Mouse (Mus musculus) telencephalon, adult 2 months (tissue): Measurements from ENCODE around the gene Igf1r.

Experiments
- DNase-seq: peaks from one replicate; pipeline ENCODE4 v3.0.0-alpha.2; 2011; ENCODE audit warnings: low read depth, low spot score

Gene Igf1r

DNA sequence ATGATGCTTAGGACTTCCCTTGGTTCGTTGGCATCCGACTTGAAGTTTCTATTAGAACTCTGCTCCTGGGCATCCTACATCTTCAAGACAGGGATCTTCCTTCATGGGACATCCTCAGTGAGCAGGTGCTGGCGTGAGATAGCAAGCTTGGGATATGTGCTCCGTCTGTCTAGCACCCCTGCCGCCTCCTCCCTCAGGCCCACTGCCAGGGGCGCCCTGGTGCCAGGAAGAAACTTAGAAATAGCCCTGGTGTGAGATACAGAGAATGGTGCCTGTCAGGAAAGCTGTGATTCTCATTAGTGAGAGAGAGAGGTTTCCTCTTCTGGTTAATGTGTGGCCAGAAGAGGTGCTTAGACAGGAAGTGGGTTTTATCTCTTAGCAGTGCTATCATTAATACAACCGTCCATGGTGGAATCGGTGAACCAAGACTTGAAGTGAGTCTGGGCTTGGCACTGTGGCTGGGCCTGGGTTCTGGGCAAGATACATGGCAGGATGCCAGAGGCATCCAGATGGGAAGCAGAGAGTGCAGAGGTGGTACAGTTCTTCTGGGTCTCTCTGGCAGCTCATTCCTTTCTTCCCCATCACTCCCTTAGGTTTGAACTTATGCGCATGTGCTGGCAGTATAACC lies 272.9 kb downstream of the Igf1r start:
- DNase-seq, result no peak

- no peak for DNase-seq
These were observed 274.4 kb downstream of the Igf1r start for GRCm38 (mm10) chr7:68227021-68227420.

DNA sequence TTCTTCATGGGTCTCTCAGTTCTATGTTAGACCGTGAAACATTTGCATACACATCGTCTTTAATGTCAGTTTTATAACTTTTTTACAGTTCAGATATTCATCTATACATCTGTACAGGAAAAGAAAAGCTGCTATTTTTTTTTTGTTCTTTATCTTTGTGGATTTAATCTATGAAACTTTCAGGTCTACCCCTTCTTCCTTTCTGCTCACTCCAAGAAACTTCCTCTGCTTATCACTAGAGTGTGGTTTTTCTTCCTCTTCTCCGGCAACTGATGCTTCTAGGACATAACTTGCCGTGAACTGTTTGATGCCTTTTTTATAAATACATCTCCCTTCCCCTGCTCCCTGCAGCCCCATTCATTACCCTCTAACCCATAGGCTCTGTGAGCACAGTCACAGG lies 275.0 kb downstream of the Igf1r start:
- no peak for DNase-seq

GRCm38 (mm10) chr7:68228491-68228890 lies 275.9 kb downstream of the Igf1r start:
- no peak for DNase-seq

GRCm38 (mm10) chr7:68230831-68231230 lies 278.2 kb downstream of the Igf1r start:
- DNase-seq, result no peak

DNA sequence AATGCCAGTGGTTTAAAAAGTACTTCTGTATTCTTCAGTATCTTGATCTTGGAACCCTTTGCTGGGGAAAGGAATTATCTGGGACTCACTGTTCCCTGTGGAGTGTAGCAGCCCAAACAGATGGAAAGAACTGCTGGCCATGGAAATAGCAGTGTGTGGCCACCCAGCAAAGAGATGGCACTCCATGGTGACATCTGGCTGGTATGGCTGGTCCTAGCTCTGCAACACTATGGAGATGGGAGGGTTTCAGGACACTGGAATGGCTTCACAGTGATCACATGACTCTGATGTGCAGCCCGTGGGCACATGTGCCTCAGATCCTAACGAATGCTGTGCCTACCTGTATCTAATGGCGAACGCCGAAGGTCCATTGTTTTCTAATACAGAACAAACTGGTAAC lies 279.9 kb downstream of the Igf1r start:
- no peak for DNase-seq

- DNase-seq, result no peak
These were observed 281.1 kb downstream of the Igf1r start for GRCm38 (mm10) chr7:68233619-68234223.

GRCm38 (mm10) chr7:68236817-68237216 lies 284.2 kb downstream of the Igf1r start:
- DNase-seq, result no peak

DNA sequence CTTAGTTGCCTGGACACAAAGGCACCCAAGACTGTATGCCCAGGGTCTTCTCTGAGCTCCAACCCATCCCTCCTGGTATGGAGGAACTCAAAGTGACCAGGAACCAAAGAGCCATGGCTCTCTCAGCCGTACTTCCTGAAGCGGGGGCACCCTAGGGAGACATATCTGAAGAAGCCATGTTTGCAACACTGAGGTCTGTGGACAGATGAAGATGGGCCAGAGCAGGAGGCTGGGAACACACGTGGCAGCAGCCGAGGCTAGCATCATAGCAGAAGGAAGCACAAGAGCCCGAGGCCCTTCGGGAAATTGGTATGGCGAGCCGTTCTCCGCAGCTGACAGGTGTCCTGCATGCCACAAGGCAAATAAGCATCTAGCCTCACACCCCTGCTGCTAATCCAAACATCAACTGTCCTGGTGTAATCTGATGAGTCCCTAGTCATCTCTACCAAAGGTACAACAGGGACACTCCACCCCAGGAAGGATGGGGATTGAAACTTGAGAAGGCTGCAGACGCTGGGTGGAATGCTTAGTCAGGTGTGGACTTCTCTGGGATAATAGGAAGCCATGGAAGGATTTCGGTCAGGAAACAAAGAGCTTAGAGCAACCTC lies 286.7 kb downstream of the Igf1r start:
- DNase-seq, result no peak

- DNase-seq, result no peak
These were observed 288.6 kb downstream of the Igf1r start for GRCm38 (mm10) chr7:68241205-68241604.

DNA sequence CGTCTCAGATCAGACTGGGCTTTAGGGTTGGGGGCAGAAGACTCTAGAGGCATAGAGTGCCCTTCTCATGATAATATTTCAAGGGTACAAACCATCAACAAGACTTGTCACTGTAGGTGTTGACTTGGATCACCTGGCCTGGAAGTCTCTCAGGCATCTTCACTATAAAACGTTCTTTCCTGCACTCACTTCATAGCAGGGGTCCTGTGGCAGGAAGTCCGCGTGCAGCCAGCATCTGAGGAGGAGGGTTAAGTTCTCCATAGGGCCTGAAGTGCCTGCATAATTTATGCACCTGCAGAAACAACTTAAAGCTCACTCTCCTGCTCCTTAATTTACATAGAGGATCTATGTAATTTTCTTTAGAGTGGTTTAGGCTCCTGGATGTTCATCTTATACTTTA lies 293.1 kb downstream of the Igf1r start:
- no peak for DNase-seq

DNA sequence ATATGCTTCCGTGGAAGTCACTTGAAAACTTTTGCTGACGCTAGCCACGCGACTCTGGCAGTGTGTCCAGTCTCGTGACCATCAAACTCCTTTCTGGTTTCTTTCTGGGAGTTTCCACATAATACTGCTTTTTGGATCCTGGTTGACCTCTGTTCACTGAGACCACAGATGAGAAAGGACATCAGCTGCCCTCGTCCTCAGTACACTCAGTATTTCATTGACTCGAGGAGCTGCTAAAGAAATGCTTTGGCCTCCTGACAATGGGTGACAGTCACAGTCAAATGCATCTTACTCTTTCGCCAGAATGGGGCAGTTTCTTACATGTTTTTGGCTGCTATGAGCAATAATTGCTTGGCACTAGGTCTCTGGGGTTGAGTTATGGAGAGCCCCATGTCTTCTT lies 293.6 kb downstream of the Igf1r start:
- no peak for DNase-seq

DNA sequence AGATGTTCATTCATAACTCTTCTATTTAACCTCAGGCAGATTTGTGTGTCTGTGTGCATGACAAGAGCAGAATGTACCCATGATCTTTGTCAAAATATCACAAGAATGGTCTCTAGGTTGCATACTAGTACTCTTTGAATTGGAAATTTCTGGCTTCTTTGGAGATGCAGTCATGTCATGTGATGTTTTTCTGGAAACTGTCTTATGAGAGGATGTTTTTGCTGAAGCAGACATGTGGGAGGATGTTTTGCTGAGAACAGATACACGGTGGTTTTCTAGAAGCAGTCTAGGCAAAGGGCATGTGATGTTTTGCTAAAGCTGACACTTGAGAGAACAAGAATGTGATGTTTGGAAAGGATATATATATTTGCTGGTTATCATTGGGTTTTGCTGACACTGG lies 297.8 kb downstream of the Igf1r start:
- DNase-seq, result no peak

- DNase-seq, result no peak
These were observed 298.3 kb downstream of the Igf1r start for GRCm38 (mm10) chr7:68250902-68251301.

DNA sequence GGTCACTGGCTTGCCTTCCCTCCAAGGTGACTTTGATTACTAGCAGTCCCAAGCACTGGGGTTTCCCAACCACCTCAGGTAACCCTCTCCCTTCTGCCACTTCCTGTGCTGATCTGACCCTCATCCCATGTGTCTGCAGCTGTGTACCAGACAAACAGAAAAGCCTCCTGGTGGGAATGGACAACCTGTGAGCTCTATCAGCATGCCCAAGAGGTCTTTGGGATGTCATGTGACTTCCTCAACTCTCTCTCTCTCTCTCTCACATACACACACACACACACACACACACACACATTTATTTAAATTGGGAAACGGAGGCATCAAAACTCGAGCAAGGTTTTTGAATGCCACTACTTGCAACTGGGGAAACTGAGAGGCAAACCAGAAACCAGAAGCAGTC lies 305.1 kb downstream of the Igf1r start:
- no peak for DNase-seq

DNA sequence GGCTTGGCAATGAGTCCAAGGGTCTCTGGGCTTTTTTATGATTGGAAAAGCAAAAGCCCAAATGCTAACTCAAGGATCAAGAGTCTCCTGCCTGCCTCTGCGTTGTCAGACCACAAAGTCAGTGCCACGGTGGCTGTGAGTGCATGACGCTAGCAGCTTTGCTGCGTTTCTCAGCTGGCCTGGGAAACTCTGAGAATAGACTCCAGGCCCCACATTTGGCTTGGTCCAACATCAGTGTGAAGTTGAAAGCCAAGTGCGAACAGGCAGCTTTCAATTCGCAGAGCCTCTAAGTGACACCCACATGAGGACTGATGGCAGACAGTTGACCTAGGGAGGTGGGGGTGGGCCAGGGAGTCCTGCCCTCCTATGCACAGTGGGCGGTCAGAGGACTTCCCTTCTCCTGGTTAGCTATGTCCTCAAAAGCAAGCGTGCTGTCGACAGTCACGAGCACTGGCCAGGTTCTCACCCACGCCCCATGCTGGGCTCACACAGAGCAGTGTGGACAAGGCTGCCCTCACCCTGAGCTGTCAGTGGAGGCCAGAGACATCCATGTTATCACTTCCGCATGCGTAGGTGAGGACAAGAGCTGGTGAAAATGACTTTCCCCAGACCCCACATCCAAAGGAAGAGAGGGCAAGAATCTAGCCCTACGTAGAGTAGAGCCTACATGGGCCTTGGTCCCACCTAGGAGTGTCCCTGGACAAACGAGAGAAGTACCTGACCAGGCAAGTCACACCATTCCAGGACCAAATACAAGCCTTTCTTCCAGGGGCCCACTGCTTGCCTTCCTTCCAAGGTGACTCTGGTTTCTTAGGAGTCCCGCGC lies 305.9 kb downstream of the Igf1r start:
- no peak for DNase-seq

GRCm38 (mm10) chr7:68259523-68260081 lies 307.0 kb downstream of the Igf1r start:
- DNase-seq, result no peak

- no peak for DNase-seq
These were observed 310.1 kb downstream of the Igf1r start for GRCm38 (mm10) chr7:68262612-68263200.

GRCm38 (mm10) chr7:68263346-68264027 lies 310.9 kb downstream of the Igf1r start:
- DNase-seq, result no peak

GRCm38 (mm10) chr7:68264028-68264453 lies 311.4 kb downstream of the Igf1r start, which contains the start of gene Pgpep1l:
Pgpep1l (minus strand) TSS chr7:68264233.
- DNase-seq, result no peak

DNA sequence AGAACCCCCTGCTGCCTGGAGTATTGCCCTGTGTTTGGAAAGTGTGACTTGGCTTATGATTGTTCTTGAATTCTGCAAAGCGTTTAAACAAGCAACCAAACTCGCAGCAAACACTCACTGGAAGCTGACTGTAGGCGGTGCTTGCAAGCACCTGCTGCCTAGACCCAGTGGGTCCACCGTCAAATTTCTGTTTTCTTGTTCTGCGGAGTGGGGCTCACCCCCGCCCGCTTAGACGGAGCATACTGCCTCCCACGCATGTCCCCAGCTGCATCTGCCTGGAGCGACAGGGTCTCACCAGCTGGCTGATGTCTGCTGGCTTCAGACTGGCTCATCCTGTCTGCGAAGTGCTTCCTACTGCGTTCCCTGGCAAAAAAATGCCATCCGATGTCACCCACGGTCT lies 311.9 kb downstream of the Igf1r start:
- peak; percentile 79 for DNase-seq
